Mouse (Mus musculus): Measurements from ENCODE around the gene Sult2a3. TPM values are rescaled to one million over a fixed set of nuclear protein-coding genes. Genes with fewer than 3 reads are reported as not detected.
"Not testable (repeated sequence)": the region's sequence is repeated elsewhere in the genome, so short reads cannot be mapped to it uniquely, and the experiment has no call there.

Sult2a3 gene
- not detected for total RNA-seq (2022)

- DNase-seq = no peak
Observed at GRCm38 (mm10) chr7:14122944-14123343, at the start of gene Sult2a3. TSS of gene Sult2a3 (minus strand) at chr7:14123044.

GRCm38 (mm10) chr7:14120436-14120835, 2.4 kb downstream of the Sult2a3 start:
- no peak for DNase-seq

GRCm38 (mm10) chr7:14119865-14120264, 3.0 kb downstream of the Sult2a3 start:
- not testable (repeated sequence) for DNase-seq

GRCm38 (mm10) chr7:14116761-14117160, 6.1 kb downstream of the Sult2a3 start:
- no peak for DNase-seq

GRCm38 (mm10) chr7:14114471-14114870, 8.4 kb downstream of the Sult2a3 start:
- not testable (repeated sequence) for DNase-seq

- DNase-seq = not testable (repeated sequence)
Observed at GRCm38 (mm10) chr7:14047821-14048220, 75.0 kb downstream of the Sult2a3 start.

GRCm38 (mm10) chr7:14030831-14031230, 92.0 kb downstream of the Sult2a3 start:
- not testable (repeated sequence) for DNase-seq

Other genes starting within 250 kb of the Sult2a3 start
- not detected for gene Sult2a4, start 133.4 kb downstream of the Sult2a3 start, total RNA-seq (2022)
- gene Sult2a6, start 131.8 kb upstream of the Sult2a3 start, total RNA-seq (2022) = not detected
- not detected for gene Obox8, start 210.5 kb upstream of the Sult2a3 start, total RNA-seq (2022)